Mouse (Mus musculus) right cerebral cortex, adult 18-20 months (tissue): ENCODE results near the gene Vash2.
"Not testable (repeated sequence)": the region's sequence is repeated elsewhere in the genome, so short reads cannot be mapped to it uniquely, and the experiment has no call there.

Experiments used
- DNase-seq: peaks from one replicate; pipeline ENCODE4 v3.0.0; 2022; ENCODE audit warnings: mixed read lengths

The Vash2 gene

DNA sequence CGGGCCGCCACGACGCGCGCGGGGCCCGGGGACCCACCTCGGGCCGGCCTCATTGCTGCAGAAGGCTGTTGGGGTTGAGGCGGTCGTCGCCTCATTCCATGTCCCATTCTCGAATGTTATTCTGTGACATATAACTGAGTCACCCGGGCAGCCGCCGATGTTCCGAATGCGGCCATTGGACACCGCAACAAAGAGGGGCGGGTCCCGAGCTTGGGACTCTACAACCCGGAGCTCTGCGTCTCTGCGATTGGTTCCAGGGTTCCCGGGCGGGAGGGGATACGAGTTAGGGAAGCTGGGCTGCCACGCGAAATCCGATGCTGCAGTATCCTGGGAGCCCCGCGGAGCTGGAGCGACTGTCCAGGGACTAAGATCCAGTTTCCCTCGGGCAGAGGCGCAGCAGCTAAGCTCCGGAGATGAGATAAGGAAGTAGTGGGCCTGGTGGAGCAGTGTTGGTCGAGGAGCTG, at the start of gene Vash2:
TSS of gene Vash2 (minus strand) at position 197 of the 464 bp plus-strand sequence.
- peak; percentile 73 for DNase-seq

DNA sequence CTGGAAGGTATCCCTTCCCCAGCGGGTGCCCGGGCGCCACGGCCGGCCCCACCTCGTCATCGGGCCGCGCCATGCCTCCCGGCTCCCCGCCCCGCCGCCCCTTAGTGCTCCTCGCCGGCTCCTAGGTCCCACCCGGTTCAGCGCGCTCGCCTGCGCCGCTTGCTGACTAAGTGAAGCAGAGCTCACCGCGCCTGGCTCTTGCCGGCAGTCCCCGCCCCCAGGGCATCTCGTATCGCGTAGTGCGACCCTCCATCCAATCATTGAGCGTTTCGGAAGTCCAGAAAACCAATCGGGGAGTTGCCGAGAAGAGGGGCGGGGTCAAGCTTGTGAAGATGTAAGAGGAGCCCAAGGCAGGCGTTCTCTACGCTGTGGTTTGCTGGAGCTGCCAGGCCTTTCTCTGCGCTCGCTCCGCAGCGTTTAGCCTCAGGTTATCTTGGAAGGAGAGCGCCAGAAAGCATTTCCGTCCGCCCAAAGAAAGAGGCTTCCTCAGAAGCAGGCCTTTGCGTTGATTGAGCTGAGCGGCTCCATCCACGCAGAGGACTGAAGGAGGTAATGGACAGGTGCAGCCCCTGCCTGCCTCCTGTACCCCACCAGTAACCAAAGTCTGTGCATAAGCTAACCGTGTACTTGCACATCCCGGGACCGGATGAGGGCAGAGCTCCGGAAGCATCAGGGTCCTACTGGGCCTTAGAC, 47.1 kb upstream of the Vash2 start, which contains the start of gene Flvcr1:
TSS of gene Flvcr1 (minus strand) at position 138 of the 693 bp plus-strand sequence.
- DNase-seq = peak; percentile 99

DNA sequence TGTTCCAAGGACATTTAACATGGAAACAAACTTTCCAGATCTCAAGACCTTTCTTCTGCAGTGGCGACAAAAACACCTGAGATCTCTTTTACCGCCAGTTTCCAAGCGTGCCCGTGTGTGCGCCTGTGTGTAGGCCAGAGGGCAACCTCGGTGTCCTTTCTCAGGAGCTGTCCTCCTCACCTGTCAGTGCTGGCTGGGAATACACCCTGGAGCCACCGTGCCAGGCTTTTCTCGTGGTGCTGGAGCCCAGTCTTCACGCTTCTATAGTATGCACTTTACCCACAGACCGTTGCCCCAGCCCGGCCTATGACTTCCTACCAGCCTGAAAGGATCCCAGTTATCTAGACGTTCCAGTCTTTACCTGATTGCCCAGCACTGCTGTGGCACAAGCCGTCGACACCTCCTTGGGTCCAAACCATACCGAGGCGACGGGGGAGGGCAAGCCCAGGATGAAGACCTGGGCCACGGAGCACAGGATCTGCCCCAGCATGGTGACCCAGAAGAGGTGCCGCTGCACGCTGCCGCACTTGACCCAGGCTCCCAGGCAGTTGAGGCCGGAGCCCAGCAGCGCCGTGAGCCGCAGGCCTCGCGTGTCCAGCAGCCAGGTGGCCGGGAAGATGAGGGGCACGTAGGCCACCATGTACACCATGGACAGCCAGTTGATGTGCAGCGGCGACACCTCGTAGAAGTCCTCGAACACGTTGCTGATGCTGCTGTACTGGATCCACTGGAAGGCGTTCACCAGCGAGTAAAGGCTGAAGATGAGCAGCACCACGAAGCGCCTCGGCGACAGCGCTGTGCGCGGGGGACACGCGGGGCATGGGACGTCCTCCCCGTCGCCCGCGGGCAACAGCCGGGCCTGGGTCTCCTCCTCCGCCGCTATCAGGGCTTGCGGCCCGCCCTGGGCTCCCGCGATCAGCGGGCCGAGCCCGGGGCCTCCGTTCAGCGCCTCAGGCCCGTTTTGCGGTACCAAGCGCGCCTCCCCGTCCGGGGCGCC, 46.2 kb upstream of the Vash2 start:
- DNase-seq = no peak

DNA sequence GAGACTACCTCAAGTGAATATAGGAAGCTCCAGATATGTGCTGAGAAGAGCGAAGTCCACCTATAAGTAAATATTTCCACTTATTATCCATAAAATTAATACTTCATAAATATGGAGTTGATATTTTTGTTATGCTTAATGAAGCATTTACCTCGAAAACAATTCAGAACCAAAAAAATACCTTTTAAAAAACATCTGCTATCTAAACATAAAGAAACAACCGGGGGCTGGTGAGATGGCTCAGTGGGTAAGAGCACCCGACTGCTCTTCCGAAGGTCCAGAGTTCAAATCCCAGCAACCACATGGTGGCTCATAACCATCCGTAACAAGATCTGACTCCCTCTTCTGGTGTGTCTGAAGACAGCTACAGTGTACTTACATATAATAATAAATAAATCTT, 44.7 kb upstream of the Vash2 start:
- not testable (repeated sequence) for DNase-seq

DNA sequence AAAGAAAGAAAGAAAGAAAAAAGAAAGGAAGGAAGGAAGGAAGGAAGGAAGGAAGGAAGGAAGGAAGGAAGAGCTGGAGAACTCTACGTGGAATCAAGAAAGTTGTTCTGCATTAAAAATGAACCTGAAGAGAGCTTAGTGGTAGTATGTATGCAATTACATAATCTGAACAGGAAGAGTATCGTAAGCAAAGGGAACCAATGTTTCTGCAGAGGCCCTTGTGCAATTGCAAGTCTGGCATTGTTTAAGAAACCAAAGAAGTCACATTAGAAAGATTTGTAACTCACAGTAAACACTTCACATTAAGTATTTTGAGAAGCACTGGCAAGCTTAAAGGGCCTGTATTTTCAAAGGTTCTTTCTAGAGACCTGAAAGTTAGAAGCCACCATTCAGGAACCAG, 44.0 kb upstream of the Vash2 start:
- no peak for DNase-seq

DNA sequence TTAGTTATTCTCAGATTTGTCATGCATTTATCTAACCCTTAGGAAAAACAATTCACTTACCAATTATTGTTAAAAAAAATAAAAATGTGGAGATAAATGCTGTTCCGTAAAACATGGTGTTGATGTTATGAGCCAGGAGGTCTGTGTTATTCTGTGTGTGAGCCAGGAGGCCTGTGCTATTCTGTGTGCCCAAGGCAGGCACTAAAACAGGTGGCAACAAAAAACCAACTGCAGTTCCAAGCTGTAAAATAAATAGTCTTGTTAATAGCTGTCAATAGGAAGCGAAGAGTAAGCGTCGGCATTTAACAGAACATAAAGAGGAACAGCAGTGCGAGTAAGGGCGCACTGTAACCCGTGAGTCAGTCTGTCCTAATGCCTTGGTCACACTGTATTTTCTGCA, 41.9 kb upstream of the Vash2 start:
- DNase-seq = no peak

DNA sequence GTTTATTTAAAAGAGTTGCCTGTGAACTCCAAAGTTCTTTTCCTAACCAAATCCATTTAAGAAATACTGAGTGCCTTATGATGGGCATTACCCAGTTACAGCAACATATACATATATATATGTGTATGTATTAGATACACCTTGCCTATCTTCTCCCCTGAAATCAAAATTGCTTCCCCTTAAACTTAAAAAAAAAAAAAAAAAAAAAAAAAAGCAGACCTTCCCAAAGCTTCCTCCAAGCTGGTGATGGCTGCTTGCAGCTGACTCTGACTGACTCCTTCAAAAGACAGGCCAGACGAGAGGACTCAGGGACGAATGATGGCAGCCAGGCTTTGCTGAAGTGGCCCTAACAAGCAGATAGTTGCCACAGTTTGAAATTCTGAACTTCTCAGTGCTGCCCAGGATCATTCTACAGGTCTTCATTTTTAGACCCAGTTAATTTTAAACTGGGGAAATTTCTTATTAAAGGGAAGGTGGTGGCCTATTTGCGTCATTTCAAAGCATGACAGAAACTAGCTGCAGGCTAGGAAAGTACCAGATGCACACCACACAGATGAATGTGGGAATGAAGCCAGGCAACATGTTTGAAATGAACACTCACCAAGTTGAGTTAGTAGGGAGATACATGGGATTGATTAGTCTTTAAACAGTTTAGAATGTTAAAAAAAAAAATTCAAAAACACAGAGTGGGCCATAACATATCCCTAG, 41.3 kb upstream of the Vash2 start:
- DNase-seq = no peak

DNA sequence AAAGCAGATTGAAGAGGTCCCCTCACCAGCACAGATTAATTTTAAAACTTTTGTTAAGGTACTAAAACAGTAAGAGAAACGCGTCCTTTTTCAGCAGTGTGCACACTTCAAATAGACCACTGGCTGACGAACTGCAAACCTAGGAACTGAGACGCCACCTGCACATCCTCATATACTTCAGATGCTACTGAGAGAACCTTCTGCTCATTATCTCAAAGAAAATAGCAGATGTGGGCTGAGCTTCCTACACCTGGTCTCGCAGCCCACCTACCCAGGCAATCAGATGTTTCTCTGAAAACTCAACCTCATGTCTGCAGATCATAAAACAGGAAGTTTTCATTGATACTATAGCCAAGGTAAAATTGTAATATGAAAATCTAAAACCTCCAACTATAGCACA, 40.7 kb upstream of the Vash2 start:
- DNase-seq = no peak

DNA sequence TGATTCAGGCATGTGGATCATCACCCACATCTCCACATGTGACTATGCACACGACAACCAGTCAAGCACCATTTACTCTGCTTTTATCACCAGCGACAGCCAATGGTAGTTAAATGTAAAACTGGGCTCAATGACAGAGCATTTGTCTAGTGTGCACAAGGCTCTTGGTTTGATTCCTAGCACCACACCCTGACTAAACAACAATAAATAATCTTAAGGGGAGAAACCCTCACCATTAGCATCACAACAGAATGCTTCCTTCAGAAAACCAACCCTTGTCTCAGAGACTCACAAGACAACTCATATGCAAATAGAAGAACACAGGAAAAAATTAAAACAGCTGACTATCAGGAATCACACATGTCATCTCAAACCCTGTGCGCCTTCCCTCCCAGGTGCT, 35.2 kb upstream of the Vash2 start:
- DNase-seq = no peak

DNA sequence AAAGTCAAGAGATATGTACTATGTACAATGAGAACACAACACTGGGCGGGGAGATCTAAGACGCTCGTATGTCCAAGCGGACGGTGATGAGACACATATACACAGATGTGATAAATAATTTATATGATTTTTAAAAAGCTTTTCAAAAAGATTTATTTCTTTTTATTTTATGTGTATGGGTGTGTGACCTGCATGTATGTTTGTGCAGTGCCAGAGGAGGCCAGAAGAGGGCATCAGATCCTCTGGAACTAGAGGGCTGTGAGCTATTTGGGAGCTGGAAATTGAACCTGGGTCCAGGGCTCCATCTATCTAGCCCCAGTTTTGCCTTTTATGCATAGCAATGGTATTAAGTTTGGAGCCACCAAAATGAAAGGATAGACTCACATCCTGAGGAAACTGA, 29.6 kb upstream of the Vash2 start:
- DNase-seq = no peak

DNA sequence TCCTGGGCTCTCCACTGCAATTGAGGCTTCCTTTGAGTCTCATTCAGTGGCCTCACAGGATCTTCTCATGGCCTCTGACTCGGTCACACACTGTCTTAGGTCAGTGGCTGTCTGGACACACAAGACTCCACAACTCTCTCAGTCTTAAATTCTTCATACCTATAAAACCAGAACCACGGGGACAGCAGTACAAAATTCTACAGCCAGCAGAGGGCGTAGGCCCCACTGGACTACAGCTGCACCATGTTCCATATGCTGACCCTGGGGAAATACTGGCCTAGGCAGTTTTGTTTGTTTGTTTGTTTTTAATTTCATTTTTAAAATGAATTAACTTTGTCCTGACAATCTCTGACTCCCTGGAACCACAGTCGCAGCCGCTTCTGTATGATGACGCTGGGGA, 23.1 kb upstream of the Vash2 start:
- DNase-seq = no peak

DNA sequence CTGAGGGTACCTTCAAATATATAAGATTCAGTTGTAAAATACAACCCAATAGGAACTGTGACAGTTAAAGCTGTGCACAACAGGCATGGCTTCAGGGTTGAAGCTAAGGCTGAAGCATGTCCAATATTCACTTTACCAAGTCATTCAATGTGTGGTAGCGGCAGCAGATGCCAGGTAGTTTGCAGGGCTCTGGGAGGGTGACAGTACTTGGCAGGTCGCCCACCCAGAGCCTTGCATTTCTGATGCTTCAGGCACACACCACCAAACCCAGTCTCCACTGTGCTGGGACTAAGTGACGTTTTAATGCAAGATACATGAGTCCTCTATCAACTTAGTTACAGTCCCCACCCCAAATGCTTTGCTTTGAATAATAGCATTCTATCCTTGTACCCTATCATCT, 21.6 kb upstream of the Vash2 start:
- DNase-seq = no peak

DNA sequence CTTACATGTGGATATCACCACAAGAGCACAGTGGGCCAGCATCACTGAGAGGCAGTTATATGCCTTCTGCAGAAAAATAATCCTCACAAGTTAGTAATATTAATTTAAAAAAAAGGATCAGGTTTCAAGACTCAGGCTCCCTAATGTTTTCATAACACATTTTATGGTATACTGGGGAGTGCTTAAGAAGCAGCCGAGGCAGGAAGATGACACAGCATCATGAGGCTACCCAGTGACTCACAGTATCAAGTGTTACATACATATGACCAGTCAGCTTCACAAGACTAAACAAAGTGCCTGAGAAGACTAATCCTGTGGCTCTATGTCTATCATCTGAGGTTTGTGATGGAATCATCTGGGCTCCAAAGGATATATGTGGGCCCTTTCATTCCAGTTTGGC, 18.9 kb upstream of the Vash2 start:
- no peak for DNase-seq

DNA sequence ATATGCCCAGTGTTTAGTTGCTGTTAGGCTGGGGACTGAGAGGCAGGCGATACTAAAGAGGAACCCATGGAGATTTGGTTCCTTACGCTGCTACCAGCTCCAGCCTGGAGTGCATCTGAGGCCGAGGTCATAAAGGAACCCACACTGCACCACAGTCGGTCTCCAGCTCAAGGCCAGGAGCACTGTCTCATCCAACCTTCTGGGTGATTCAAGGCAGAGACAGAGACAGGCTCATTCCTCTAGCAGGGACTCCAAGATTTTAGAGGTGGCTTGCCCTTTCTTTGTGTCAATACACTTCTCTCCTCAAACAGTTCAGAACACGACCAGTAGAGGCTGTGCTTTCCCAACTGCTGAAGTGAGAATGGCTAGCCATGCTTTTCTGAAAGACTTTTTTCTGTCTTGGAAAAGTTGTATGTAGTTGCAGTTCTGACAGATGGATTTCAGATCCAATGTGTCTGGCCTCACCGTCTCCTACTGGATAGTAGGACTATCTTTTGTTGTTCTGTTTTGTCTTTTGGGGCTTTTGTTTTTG, 17.3 kb upstream of the Vash2 start:
- DNase-seq = no peak

DNA sequence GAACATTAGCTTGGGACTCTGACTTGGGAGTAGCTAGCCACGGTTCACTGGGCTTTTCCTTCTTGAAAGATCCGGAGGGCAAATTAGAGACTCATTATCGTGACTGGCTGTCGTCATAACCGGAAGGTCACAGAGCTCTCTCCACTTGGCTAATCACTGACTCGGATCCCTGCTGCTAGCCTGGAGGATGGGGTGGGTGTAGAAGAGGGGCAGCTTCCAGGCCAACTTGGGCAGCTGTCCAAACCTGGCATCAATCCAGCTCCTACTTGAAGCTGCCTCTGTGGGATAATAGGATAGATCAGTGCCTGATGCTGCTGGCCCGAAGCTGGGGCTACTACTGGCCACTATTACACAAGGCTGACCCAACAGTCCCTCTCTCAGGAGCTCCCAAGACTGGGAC, 16.5 kb upstream of the Vash2 start:
- DNase-seq = peak; percentile 21

DNA sequence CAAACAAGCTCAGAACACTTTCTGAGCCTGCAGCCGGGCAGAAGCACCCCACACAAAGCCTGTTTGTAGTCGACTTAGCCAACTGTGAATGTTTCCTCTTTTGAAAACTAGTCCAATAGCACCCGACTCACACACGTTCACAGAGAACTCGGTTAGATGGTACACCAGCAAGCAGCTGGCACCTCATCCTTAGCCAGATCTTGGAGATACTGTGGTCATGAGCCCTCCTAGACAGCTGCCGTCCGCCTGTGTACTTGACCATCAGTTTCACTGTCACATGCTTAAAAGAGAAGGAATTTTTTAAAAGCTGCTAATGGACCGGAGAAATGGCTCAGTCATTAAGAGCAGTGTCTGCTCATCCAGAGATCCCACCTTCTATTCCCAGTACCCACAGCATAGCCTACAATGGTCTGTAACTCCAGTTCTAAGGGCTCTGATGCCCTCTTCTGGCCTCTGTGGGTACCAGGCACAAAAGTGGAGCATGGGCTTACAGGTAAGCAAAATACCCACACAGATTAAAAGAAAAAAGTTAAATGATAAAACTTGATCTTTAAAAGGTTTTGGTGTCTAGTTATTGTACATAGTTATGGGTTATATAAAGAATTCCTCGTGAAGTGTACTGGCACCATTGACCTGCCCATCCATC, 10.5 kb upstream of the Vash2 start:
- DNase-seq = no peak

DNA sequence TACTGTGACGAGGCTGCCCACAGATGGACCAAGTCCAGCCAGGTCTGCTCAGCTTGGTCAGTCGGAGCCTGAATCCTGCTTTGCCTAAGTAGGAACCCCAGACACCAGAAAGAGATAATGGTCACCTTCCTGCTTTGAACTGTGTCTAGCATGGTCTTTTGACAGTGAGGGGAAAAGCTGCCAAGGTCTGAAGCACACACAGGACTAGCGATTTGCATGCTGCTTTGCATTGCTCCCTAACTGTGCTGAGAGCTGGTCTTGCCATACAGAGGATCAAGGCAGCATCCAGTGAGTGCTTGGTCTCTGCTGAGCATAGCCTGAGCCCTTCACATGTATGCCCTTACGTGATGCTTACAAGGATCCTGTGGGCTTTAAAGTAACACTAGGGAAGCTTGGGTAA, 2.3 kb upstream of the Vash2 start:
- no peak for DNase-seq

DNA sequence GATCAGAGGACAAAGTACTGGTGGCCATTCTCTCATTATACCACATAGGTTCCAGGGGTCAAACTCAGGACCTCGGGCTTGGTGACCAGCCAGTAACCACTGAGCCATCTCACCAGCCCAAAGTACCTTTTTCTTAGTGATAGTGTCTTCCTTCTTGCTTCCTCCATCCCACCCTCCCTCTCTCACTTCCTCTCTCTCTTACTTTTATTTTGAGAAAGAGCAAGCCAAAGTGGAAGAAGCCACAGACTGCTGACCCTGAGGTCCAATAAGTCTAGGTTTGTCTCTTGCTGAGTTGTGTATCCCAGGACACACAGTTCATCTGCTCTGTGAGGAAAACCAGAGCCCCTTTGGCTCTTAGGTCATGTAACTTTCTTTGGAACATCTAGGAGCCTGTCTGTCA, 1.4 kb upstream of the Vash2 start:
- no peak for DNase-seq

DNA sequence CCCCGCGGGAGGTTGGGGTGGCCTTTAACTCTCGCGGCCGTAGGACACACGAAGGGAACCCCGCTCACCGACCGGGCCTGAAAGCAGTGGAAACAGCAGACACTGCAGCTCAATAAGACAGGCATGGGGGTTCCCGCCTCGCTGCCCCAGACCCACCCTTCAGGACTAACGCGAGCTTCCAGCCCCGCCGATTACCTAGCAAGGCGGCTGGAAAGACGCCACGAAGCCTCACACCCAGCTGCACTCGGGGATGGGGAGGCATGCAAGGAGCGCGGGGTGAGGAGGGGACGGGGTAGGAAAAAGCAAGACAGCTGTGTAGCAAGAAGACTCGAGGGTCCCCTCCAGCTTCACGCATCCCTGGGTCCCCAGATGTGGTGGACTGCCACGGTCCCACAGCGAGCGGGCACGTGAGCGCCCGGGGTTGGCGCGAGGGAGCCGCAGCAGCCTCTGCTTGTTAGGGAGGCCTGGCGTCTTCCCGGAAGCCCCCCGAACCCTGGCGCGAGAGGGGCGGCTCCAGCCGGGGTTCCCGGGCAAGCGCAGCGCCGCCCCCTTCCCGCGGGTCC, 504 bp downstream of the Vash2 start:
- no peak for DNase-seq

DNA sequence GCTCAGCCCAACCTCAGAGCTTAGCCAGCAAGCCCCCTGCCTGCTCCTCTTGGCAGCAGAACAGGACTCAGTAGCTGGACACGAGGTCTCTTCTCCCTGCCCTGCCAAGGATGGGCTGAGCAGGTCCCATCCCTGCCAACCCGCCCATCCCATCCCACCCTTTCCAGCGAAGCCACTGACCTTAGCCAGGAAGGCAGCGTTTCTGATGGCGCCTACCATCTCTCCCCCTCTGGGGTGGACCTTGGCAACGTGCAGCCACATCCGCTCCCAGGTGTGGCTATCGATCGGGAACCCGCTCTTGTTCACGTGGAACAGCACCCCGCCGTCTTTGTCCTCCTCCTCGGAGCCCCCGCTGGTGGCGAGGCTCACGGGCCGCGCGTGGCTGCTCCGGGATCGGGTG, 1.1 kb downstream of the Vash2 start:
- no peak for DNase-seq

DNA sequence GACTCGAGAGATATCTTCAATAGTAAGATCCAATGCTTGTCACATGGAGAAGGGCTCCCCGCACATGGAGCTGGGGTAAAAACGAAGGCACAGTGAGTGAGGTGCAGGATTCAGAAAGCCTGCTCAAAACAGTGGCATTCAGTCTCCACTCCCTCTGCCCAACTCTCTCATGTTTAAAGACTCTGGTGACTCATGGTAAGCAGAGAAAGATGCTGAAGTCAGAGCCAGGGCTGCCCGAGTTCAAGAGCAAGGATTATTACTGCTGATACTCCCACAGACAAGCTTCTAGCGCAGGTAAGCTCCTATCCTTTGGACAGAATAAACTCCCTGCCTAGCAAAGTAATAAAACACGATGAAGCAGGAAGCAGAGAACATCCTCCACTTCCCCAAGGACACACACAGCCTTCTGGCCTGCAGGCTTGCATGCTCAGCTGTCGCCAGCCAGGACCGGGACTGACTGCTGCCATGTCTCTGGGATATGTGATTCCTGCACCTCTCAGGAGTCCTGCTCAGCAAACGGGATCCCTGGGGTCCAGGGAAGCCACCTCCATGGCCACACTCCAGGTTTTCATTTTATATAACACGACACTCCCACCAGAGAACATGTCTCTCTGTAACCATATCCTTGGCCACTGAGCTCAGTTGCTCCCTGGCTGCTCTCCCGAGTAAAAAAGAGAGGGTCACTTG, 2.1 kb downstream of the Vash2 start:
- no peak for DNase-seq

DNA sequence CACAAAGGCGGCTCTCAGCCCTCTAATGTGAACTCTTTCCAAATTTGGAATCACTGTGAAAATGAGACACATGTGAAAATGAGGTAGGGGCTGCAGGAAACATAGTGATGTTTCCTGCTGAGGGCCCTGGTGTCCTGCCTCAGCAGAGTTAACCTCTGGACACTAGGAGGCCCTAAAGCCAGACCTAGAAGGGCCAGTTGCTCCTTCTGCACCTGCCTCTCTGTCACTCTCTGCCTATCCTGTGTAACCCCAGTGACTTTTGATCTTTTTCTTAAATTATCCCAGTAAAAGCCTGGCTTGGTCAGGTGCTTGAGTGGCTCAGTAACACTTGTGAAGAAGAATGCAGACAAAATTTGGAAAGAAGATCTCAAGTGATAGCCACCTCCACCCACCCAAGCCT, 4.3 kb downstream of the Vash2 start:
- no peak for DNase-seq
